Mouse (Mus musculus): Measurements from ENCODE around the gene Cmtm3. TPM values are rescaled to one million over a fixed set of nuclear protein-coding genes. Genes with fewer than 3 reads are reported as not detected.

The Cmtm3 gene
- total and polyA plus RNA-seq, 3 experiments: 0.36 to 1.3 TPM; not detected in 1

DNA sequence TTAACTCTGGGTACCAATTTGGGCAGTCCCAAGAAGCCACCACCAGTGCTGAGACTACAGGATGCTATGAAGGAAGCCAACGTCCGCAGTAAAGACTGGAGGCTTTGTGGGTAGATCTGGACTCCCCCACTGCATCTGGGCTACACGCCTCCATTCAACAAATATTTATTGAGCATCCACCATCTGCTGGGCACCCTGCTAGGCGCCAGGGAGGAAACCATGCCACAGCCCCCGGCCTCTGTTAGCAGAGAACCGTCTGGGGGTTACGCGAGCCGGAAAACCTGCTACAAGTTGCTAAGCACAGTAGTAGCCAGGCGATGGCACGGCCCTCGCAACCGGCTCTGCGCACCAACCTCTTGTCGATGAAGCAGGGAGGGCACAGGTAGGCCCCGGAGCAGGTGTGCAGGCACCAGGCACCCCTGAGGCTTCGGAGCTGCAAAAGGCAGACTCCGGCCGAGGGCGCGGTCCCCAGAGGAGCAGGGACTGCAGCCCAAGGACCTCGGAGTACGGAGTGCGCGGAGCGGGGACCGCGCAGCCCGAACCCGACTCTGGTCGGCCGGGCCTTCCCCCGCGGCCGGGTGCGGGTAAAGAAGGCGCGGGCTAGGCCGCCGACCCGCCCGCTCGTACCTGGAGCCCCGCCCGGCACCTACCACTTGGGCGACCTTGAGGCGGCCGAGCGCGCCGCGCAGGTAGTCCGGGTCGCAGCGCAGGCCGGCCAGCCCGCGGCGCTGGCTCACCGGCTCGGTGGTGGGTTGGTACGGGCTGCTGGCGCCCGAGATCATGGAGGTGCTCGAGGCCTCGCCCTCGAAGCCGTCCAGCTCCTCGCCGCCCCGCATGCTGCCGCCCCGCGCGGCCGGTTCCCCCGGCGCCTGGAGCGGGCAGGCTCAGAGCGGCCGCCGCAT, 55.8 kb downstream of the Cmtm3 start:
- ATAC-seq (ENCODE audit: extremely low read depth, insufficient number of reproducible peaks, low FRiP score, poor library complexity, severe bottlenecking): no peak
- no peak for DNase-seq (ENCODE audit: low spot score)
- Histone ChIP-seq H3K36me3 (replicated peaks) (no peaks in the 10 kb centered on the region), H3K27me3 (ENCODE audit: insufficient read depth, low read length) (0 out of 2 replicates have a peak, but pooled peaks cover 3% of the 10 kb centered on the region), H3K4me1 (ENCODE audit: insufficient read depth, low read depth, low read length) (no peaks in the 10 kb centered on the region), H3K4me3 (ENCODE audit: low read depth, low read length) (no peak overlapping the region; the same call in 1 of the 2 replicates), H3K9me3 (replicated peaks) (peaks cover 17% of the 10 kb centered on the region)
- TF ChIP-seq GATA2 (IDR thresholded peaks at IDR 0.05; ENCODE audit: borderline replicate concordance, low read depth, low read length) (no peak), GATA1 (IDR thresholded peaks at IDR 0.05; ENCODE audit: borderline replicate concordance, low read length) (no peak), CTCF (IDR thresholded peaks at IDR 0.05; ENCODE audit: low read depth, low read length) (no peak), POLR2AphosphoS5 (IDR thresholded peaks at IDR 0.05; ENCODE audit: insufficient replicate concordance, low read depth, low read length) (no peak), TAL1 (conservative IDR thresholded peaks at IDR 0.05; ENCODE audit: low read depth, low read length) (no peak)

DNA sequence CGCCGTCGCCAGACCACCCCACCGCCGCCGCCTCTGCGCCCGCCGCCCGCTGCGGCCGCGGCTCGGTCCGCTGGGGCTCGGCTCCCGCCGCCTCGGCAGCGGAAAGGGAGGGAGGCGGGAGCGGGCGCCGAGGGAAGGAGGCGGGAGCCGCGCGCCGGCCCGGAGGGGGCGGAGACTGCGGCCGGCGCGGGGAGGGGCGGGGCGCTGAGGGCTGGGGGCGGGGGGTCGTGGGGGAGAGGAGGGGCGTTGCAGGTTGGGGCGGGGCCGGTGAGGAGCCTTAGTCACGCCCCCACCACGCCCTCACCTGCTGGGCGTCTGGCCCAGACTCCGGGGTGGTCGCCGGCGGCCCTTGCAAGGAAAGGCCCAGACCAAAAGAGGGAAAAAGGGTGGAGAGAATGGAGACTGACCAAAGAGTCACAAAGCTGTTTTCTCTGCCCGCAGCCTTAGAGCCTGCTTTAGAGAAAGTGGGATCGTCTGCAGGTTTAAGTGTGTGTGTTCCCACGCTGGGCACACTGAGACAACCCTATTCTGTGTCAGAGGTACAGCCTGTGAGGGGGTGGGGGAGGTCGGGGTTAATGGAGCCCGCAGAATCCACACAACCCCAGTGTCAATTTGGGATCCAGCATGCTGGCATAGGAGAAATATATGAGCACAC, 56.6 kb downstream of the Cmtm3 start, which contains the start of gene Cmtm4:
TSS of gene Cmtm4 (minus strand) at position 105 of the 655 bp plus-strand sequence.
- no peak for DNase-seq (ENCODE audit: low spot score)
- peaks cover 17% of the 10 kb centered on the region for H3K9me3 ChIP-seq (replicated peaks)
- no peaks in the 10 kb centered on the region for H3K36me3 ChIP-seq (replicated peaks)
- no peak for ATAC-seq (ENCODE audit: extremely low read depth, insufficient number of reproducible peaks, low FRiP score, poor library complexity, severe bottlenecking)
- H3K4me1 ChIP-seq (ENCODE audit: insufficient read depth, low read depth, low read length): no peaks in the 10 kb centered on the region
- no peak within 1 kb of the TSS; the same call in 1 of the 2 replicates for H3K4me3 ChIP-seq (ENCODE audit: low read depth, low read length)
- 0 out of 2 replicates have a peak, but pooled peaks cover 3% of the 10 kb centered on the region for H3K27me3 ChIP-seq (ENCODE audit: insufficient read depth, low read length)
- no peak for TF ChIP-seq TAL1 (conservative IDR thresholded peaks at IDR 0.05; ENCODE audit: low read depth, low read length)
- TF ChIP-seq POLR2AphosphoS5 (IDR thresholded peaks at IDR 0.05; ENCODE audit: insufficient replicate concordance, low read depth, low read length): no peak
- TF ChIP-seq CTCF (IDR thresholded peaks at IDR 0.05; ENCODE audit: low read depth, low read length): no peak
- no peak for TF ChIP-seq GATA1 (IDR thresholded peaks at IDR 0.05; ENCODE audit: borderline replicate concordance, low read length)
- no peak for TF ChIP-seq GATA2 (IDR thresholded peaks at IDR 0.05; ENCODE audit: borderline replicate concordance, low read depth, low read length)

Other genes with a start within 250 kb of the Cmtm3 start
- not detected in 2 replicates for gene Cdh5, start 237.8 kb upstream of the Cmtm3 start, total RNA-seq (2014; fragmentation: Nextera tagmentation)
- 0.05 TPM in 1 of 2 replicates, not detected in the other for gene Cdh5, start 237.8 kb upstream of the Cmtm3 start, total RNA-seq (2017)
- gene Cdh5, start 237.8 kb upstream of the Cmtm3 start, polyA plus RNA-seq (2012): not detected in 2 replicates
- gene Bean1, start 169.0 kb upstream of the Cmtm3 start, total RNA-seq (2014; fragmentation: Nextera tagmentation): not detected in 2 replicates
- not detected in 2 replicates for gene Bean1, start 169.0 kb upstream of the Cmtm3 start, total RNA-seq (2017)
- gene Bean1, start 169.0 kb upstream of the Cmtm3 start, polyA plus RNA-seq (2012): not detected in 2 replicates
- 47.8 and 63.3 TPM in 2 replicates for gene Tk2, start 90.9 kb upstream of the Cmtm3 start, total RNA-seq (2014; fragmentation: Nextera tagmentation)
- gene Tk2, start 90.9 kb upstream of the Cmtm3 start, total RNA-seq (2017): 47.0 and 50.4 TPM in 2 replicates
- 46.8 and 47.1 TPM in 2 replicates for gene Tk2, start 90.9 kb upstream of the Cmtm3 start, polyA plus RNA-seq (2012)
- 27.3 and 54.0 TPM in 2 replicates for gene Cklf, start 88.5 kb upstream of the Cmtm3 start, total RNA-seq (2014; fragmentation: Nextera tagmentation)
- gene Cklf, start 88.5 kb upstream of the Cmtm3 start, total RNA-seq (2017): 67.7 and 79.1 TPM in 2 replicates
- 2.6 and 5.2 TPM in 2 replicates for gene Cklf, start 88.5 kb upstream of the Cmtm3 start, polyA plus RNA-seq (2012)
- 1.7 TPM in 1 of 2 replicates, not detected in the other for gene Cmtm2a, start 46.2 kb upstream of the Cmtm3 start, total RNA-seq (2014; fragmentation: Nextera tagmentation)
- not detected in 2 replicates for gene Cmtm2a, start 46.2 kb upstream of the Cmtm3 start, total RNA-seq (2017)
- not detected in 2 replicates for gene Cmtm2a, start 46.2 kb upstream of the Cmtm3 start, polyA plus RNA-seq (2012)
- not detected in 2 replicates for gene Gm45711, start 29.3 kb upstream of the Cmtm3 start, total RNA-seq (2014; fragmentation: Nextera tagmentation)
- gene Gm45711, start 29.3 kb upstream of the Cmtm3 start, total RNA-seq (2017): not detected in 2 replicates
- not detected in 2 replicates for gene Gm45711, start 29.3 kb upstream of the Cmtm3 start, polyA plus RNA-seq (2012)
- not detected in 2 replicates for gene Cmtm1, start 29.3 kb upstream of the Cmtm3 start, total RNA-seq (2014; fragmentation: Nextera tagmentation)
- 0.06 and 0.33 TPM in 2 replicates for gene Cmtm1, start 29.3 kb upstream of the Cmtm3 start, total RNA-seq (2017)
- not detected in 2 replicates for gene Cmtm1, start 29.3 kb upstream of the Cmtm3 start, polyA plus RNA-seq (2012)
- not detected in 2 replicates for gene Gm11020, start 17.8 kb upstream of the Cmtm3 start, total RNA-seq (2014; fragmentation: Nextera tagmentation)
- gene Gm11020, start 17.8 kb upstream of the Cmtm3 start, total RNA-seq (2017): not detected in 2 replicates
- gene Gm11020, start 17.8 kb upstream of the Cmtm3 start, polyA plus RNA-seq (2012): not detected in 2 replicates
- gene Cmtm2b, start 17.2 kb upstream of the Cmtm3 start, total RNA-seq (2014; fragmentation: Nextera tagmentation): not detected in 2 replicates
- not detected in 2 replicates for gene Cmtm2b, start 17.2 kb upstream of the Cmtm3 start, total RNA-seq (2017)
- not detected in 2 replicates for gene Cmtm2b, start 17.2 kb upstream of the Cmtm3 start, polyA plus RNA-seq (2012)
- not detected in 2 replicates for gene Cmtm4, start 56.4 kb downstream of the Cmtm3 start, total RNA-seq (2014; fragmentation: Nextera tagmentation)
- gene Cmtm4, start 56.4 kb downstream of the Cmtm3 start, total RNA-seq (2017): under 0.01 and 0.05 TPM in 2 replicates
- gene Cmtm4, start 56.4 kb downstream of the Cmtm3 start, polyA plus RNA-seq (2012): not detected in 2 replicates
- 28.9 and 32.1 TPM in 2 replicates for gene Dync1li2, start 103.6 kb downstream of the Cmtm3 start, total RNA-seq (2014; fragmentation: Nextera tagmentation)
- gene Dync1li2, start 103.6 kb downstream of the Cmtm3 start, total RNA-seq (2017): 43.6 and 52.5 TPM in 2 replicates
- 13.9 and 14.8 TPM in 2 replicates for gene Dync1li2, start 103.6 kb downstream of the Cmtm3 start, polyA plus RNA-seq (2012)
- not detected in 2 replicates for gene Terb1, start 170.5 kb downstream of the Cmtm3 start, total RNA-seq (2014; fragmentation: Nextera tagmentation)
- not detected in 2 replicates for gene Terb1, start 170.5 kb downstream of the Cmtm3 start, total RNA-seq (2017)
- not detected in 2 replicates for gene Terb1, start 170.5 kb downstream of the Cmtm3 start, polyA plus RNA-seq (2012)
- gene Nae1, start 195.2 kb downstream of the Cmtm3 start, total RNA-seq (2014; fragmentation: Nextera tagmentation): 63.1 and 90.0 TPM in 2 replicates
- gene Nae1, start 195.2 kb downstream of the Cmtm3 start, total RNA-seq (2017): 105 and 120 TPM in 2 replicates
- gene Nae1, start 195.2 kb downstream of the Cmtm3 start, polyA plus RNA-seq (2012): 4.7 and 6.4 TPM in 2 replicates
- 3.4 and 3.8 TPM in 2 replicates for gene Car7, start 195.3 kb downstream of the Cmtm3 start, total RNA-seq (2014; fragmentation: Nextera tagmentation)
- 0.76 and 0.99 TPM in 2 replicates for gene Car7, start 195.3 kb downstream of the Cmtm3 start, total RNA-seq (2017)
- gene Car7, start 195.3 kb downstream of the Cmtm3 start, polyA plus RNA-seq (2012): 0.29 and 0.43 TPM in 2 replicates